Mouse (Mus musculus) lung, postnatal 25 days (tissue): ENCODE measurements around the gene Serpina3a.

ENCODE experiments used
- DNase-seq: peaks from one replicate; pipeline ENCODE4 v3.0.0; 2022; ENCODE audit warnings: low spot score

Gene Serpina3a

DNA sequence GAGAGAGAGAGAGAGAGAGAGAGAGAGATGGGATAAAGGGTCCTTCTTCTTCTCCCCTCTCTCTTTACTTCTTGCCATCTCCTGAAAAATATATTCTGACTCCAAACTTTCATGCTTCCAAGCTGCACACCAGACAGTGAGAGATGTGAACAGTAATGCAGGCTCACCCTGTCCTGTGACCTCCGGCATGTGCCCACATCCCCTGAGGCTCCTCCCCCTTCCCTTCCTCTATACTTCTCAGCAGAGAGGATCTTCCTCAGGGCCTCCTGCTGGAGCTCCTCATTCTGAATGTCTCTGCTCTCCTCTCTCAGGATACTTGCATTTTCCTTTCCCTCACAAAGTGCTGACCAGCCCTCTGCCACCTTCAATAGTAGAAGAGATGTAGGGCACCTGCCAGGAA lies 29.9 kb downstream of the Serpina3a start:
- no peak for DNase-seq

GRCm38 (mm10) chr12:104143286-104143685 lies 30.8 kb downstream of the Serpina3a start:
- no peak for DNase-seq

DNA sequence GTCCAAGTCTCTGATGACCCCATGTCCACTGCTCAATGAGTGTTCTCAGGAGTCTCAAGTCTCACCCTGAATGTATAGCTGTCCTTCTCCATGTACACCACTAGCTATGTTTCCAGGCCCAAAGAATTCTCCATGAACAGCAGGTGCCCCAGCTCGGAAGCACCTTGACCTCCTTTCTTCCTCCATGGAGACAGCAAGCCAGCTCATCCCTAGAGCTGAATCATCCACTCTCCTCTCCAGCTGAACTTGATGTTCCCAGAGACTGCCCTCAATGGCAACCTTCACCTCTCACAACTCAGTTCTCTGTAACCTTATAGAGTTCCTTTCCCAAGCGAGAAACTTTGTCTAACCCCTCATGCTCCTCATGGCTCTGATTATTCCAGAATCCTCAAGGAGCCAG lies 33.0 kb downstream of the Serpina3a start:
- DNase-seq, result no peak

DNA sequence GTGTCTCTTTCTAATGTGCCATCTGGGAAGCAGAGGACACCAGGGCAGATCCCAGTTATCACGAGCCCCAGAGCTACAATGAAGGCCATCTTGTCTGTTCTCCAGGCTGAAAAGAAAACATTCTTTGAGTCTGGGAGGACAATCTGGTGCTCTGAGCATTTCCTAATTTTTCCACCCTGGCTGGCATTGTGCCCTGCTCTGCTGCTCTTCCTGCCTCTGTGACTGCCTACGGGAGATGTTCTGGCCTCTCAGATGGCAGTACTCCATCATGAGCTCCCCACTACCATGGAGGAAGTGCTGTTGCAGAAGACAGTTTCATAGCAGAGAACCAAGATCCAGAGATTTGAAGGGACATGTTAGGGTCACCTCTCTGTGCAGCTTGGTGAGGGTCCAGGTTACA lies 39.5 kb downstream of the Serpina3a start:
- DNase-seq, result no peak

GRCm38 (mm10) chr12:104153041-104153645 lies 40.6 kb downstream of the Serpina3a start:
- DNase-seq, result no peak

DNA sequence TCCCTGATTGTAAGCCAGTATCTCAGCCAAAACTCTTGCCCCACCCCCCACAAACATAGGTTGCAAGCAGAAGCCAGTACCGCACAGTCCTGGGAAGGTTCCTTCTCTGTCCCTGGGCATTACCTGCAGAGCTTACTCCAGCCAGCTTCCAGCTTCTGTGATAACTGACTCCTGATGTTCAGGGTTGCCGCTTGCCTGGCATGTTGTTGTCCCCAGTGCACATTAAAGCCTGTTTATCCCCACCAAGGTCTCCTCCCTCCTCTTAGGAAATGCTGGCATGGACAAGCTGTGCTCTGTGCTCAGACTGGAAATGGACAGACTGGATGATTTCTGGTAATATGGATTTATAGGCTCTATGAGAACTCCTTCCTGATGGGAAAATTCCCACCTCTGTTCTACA lies 41.1 kb downstream of the Serpina3a start, which contains the start of gene Serpina3c:
Gene Serpina3c, minus strand, starts transcription at position 215 of the 400 bp plus-strand sequence.
- no peak for DNase-seq
